Mouse (Mus musculus): ENCODE data around the gene Nim1k.

Nim1k gene

GRCm38 (mm10) chr13:119755681-119756471, at the start of gene Nim1k:
Gene Nim1k (minus strand): TSS chr13:119755882.
- DNase-seq (ENCODE audit: low read depth, low spot score): peak; percentile 77

- no peak for DNase-seq (ENCODE audit: low read depth, low spot score)
Observed at GRCm38 (mm10) chr13:119797656-119798055, 42.0 kb upstream of the Nim1k start.

- DNase-seq (ENCODE audit: low read depth, low spot score): no peak
Observed at GRCm38 (mm10) chr13:119792791-119793404, 37.2 kb upstream of the Nim1k start.

- DNase-seq (ENCODE audit: low read depth, low spot score): no peak
Observed at GRCm38 (mm10) chr13:119791580-119792135, 36.0 kb upstream of the Nim1k start.

- peak; percentile 98 for DNase-seq (ENCODE audit: low read depth, low spot score)
Observed at GRCm38 (mm10) chr13:119790761-119791579, 35.3 kb upstream of the Nim1k start, which contains the start of gene Zfp131. Gene Zfp131 (minus strand): TSS chr13:119790889.

- peak; percentile 31 for DNase-seq (ENCODE audit: low read depth, low spot score)
Observed at GRCm38 (mm10) chr13:119789851-119790717, 34.4 kb upstream of the Nim1k start.

- DNase-seq (ENCODE audit: low read depth, low spot score): no peak
Observed at GRCm38 (mm10) chr13:119783581-119783980, 27.9 kb upstream of the Nim1k start.

- no peak for DNase-seq (ENCODE audit: low read depth, low spot score)
Observed at GRCm38 (mm10) chr13:119768541-119768940, 12.9 kb upstream of the Nim1k start.

GRCm38 (mm10) chr13:119766480-119766879, 10.8 kb upstream of the Nim1k start:
- no peak for DNase-seq (ENCODE audit: low read depth, low spot score)

GRCm38 (mm10) chr13:119756831-119757230, 1.1 kb upstream of the Nim1k start:
- peak; percentile 57 for DNase-seq (ENCODE audit: low read depth, low spot score)

- DNase-seq (ENCODE audit: low read depth, low spot score): peak; percentile 82
Observed at GRCm38 (mm10) chr13:119755141-119755547, 538 bp downstream of the Nim1k start.

GRCm38 (mm10) chr13:119754635-119755020, 1.1 kb downstream of the Nim1k start:
- DNase-seq (ENCODE audit: low read depth, low spot score): no peak

GRCm38 (mm10) chr13:119753859-119754634, 1.6 kb downstream of the Nim1k start:
- DNase-seq (ENCODE audit: low read depth, low spot score): peak; percentile 39

- no peak for DNase-seq (ENCODE audit: low read depth, low spot score)
Observed at GRCm38 (mm10) chr13:119746930-119747329, 8.8 kb downstream of the Nim1k start.

- no peak for DNase-seq (ENCODE audit: low read depth, low spot score)
Observed at GRCm38 (mm10) chr13:119743470-119743869, 12.2 kb downstream of the Nim1k start.

GRCm38 (mm10) chr13:119742711-119743415, 12.8 kb downstream of the Nim1k start:
- DNase-seq (ENCODE audit: low read depth, low spot score): no peak

- peak; percentile 25 for DNase-seq (ENCODE audit: low read depth, low spot score)
Observed at GRCm38 (mm10) chr13:119741390-119742237, 14.1 kb downstream of the Nim1k start.

- no peak for DNase-seq (ENCODE audit: low read depth, low spot score)
Observed at GRCm38 (mm10) chr13:119731448-119731847, 24.2 kb downstream of the Nim1k start.
